Mouse (Mus musculus): ENCODE measurements around the gene Gpr137c. TPM values are rescaled to one million over a fixed set of nuclear protein-coding genes. Genes with fewer than 3 reads are reported as not detected.
A peak's percentile ranks its signal among the peaks of the same experiment; 100 is the strongest.

The Gpr137c gene
- total and polyA plus RNA-seq, 2 experiments from 2014 or later, result 1.6 to 20.6 TPM

GRCm38 (mm10) chr14:45317921-45318411, 98.4 kb downstream of the Gpr137c start:
- DNase-seq (ENCODE audit: low spot score) (peak; percentile 25), ATAC-seq (ENCODE audit: insufficient read depth, low read depth) (peak; percentile 52)
- Histone ChIP-seq H3K36me3 (replicated peaks; ENCODE audit: control insufficient read depth, insufficient read depth, low read length) (no peaks in the 10 kb centered on the region), H3K9me3 (replicated peaks; ENCODE audit: control insufficient read depth, low read length) (no peaks in the 10 kb centered on the region), H3K27me3 (ENCODE audit: control insufficient read depth, insufficient read depth, low read length) (no peaks in the 10 kb centered on the region), H3K27ac (ENCODE audit: low read depth) (peak overlapping the region; percentile 93), H3K9ac (replicated peaks; ENCODE audit: low read depth, low read length) (peak overlapping the region; percentile 90), H3K4me1 (ENCODE audit: control insufficient read depth, insufficient read depth) (peaks cover 31% of the 10 kb centered on the region), H3K4me2 (ENCODE audit: low read depth, low read length) (peak overlapping the region; percentile 66), H3K4me3 (ENCODE audit: low read depth, low read length) (peak overlapping the region; percentile 95)
- under 1% methylated on average over 38 of the region's 38 CpGs for WGBS
- TF ChIP-seq EP300 (IDR thresholded peaks at IDR 0.05; ENCODE audit: low read depth), result no peak
- TF ChIP-seq CTCF (IDR thresholded peaks at IDR 0.05; ENCODE audit: low read depth), result no peak

- 2% methylated on average over 52 of the region's 74 CpGs for WGBS
- H3K4me1 ChIP-seq (ENCODE audit: control insufficient read depth, insufficient read depth), result peaks cover 31% of the 10 kb centered on the region
- peak within 1 kb of the TSS; percentile 90 for H3K9ac ChIP-seq (replicated peaks; ENCODE audit: low read depth, low read length)
- H3K4me3 ChIP-seq (ENCODE audit: low read depth, low read length), result peak within 1 kb of the TSS; percentile 95
- no peaks in the 10 kb centered on the region for H3K27me3 ChIP-seq (ENCODE audit: control insufficient read depth, insufficient read depth, low read length)
- TF ChIP-seq CTCF (IDR thresholded peaks at IDR 0.05; ENCODE audit: low read depth), result no peak
- no peak for TF ChIP-seq EP300 (IDR thresholded peaks at IDR 0.05; ENCODE audit: low read depth)
- no peaks in the 10 kb centered on the region for H3K9me3 ChIP-seq (replicated peaks; ENCODE audit: control insufficient read depth, low read length)
- H3K4me2 ChIP-seq (ENCODE audit: low read depth, low read length), result peak within 1 kb of the TSS; percentile 66
- no peaks in the 10 kb centered on the region for H3K36me3 ChIP-seq (replicated peaks; ENCODE audit: control insufficient read depth, insufficient read depth, low read length)
- ATAC-seq (ENCODE audit: insufficient read depth, low read depth), result peak; percentile 94
- H3K27ac ChIP-seq (ENCODE audit: low read depth), result peak within 1 kb of the TSS; percentile 93
- peak; percentile 67 for DNase-seq (ENCODE audit: low spot score)
Observed at GRCm38 (mm10) chr14:45318426-45319236, 99.1 kb downstream of the Gpr137c start, which contains the start of gene Ero1l. Ero1l (minus strand) TSS chr14:45318771.

- no peaks in the 10 kb centered on the region for H3K9me3 ChIP-seq (replicated peaks; ENCODE audit: control insufficient read depth, low read length)
- ATAC-seq (ENCODE audit: insufficient read depth, low read depth) (no peak), DNase-seq (ENCODE audit: low spot score) (no peak)
- H3K36me3 ChIP-seq (replicated peaks; ENCODE audit: control insufficient read depth, insufficient read depth, low read length), result no peaks in the 10 kb centered on the region
- no peak overlapping the region for H3K4me3 ChIP-seq (ENCODE audit: low read depth, low read length)
- H3K27me3 ChIP-seq (ENCODE audit: control insufficient read depth, insufficient read depth, low read length), result no peaks in the 10 kb centered on the region
- H3K4me1 ChIP-seq (ENCODE audit: control insufficient read depth, insufficient read depth), result peaks cover 25% of the 10 kb centered on the region
- H3K27ac ChIP-seq (ENCODE audit: low read depth), result no peak overlapping the region; the same call in 1 of the 2 replicates
- peak overlapping the region; percentile 66; the same call in 1 of the 2 replicates for H3K4me2 ChIP-seq (ENCODE audit: low read depth, low read length)
- H3K9ac ChIP-seq (replicated peaks; ENCODE audit: low read depth, low read length), result no peak overlapping the region
- TF ChIP-seq EP300 (IDR thresholded peaks at IDR 0.05; ENCODE audit: low read depth) (no peak), CTCF (IDR thresholded peaks at IDR 0.05; ENCODE audit: low read depth) (no peak)
- WGBS, result 53% methylated on average over 3 of the region's 3 CpGs
Observed at GRCm38 (mm10) chr14:45319237-45319610, 99.7 kb downstream of the Gpr137c start.

- DNase-seq (ENCODE audit: low spot score) (no peak), ATAC-seq (ENCODE audit: insufficient read depth, low read depth) (no peak)
- WGBS, result 75% methylated on average over 4 of the region's 4 CpGs
- Histone ChIP-seq H3K27me3 (ENCODE audit: control insufficient read depth, insufficient read depth, low read length) (no peaks in the 10 kb centered on the region), H3K4me3 (ENCODE audit: low read depth, low read length) (no peak overlapping the region), H3K36me3 (replicated peaks; ENCODE audit: control insufficient read depth, insufficient read depth, low read length) (no peaks in the 10 kb centered on the region), H3K9me3 (replicated peaks; ENCODE audit: control insufficient read depth, low read length) (no peaks in the 10 kb centered on the region), H3K9ac (replicated peaks; ENCODE audit: low read depth, low read length) (no peak overlapping the region), H3K4me2 (ENCODE audit: low read depth, low read length) (no peak overlapping the region), H3K27ac (ENCODE audit: low read depth) (no peak overlapping the region), H3K4me1 (ENCODE audit: control insufficient read depth, insufficient read depth) (peaks cover 19% of the 10 kb centered on the region)
- TF ChIP-seq EP300 (IDR thresholded peaks at IDR 0.05; ENCODE audit: low read depth) (no peak), CTCF (IDR thresholded peaks at IDR 0.05; ENCODE audit: low read depth) (no peak)
Observed at GRCm38 (mm10) chr14:45320111-45320510, 100.6 kb downstream of the Gpr137c start.

GRCm38 (mm10) chr14:45321067-45321466, 101.5 kb downstream of the Gpr137c start:
- Histone ChIP-seq H3K9me3 (replicated peaks; ENCODE audit: control insufficient read depth, low read length) (no peaks in the 10 kb centered on the region), H3K4me1 (ENCODE audit: control insufficient read depth, insufficient read depth) (peaks cover 9% of the 10 kb centered on the region), H3K4me3 (ENCODE audit: low read depth, low read length) (no peak overlapping the region), H3K27me3 (ENCODE audit: control insufficient read depth, insufficient read depth, low read length) (no peaks in the 10 kb centered on the region), H3K27ac (ENCODE audit: low read depth) (no peak overlapping the region), H3K36me3 (replicated peaks; ENCODE audit: control insufficient read depth, insufficient read depth, low read length) (no peaks in the 10 kb centered on the region), H3K4me2 (ENCODE audit: low read depth, low read length) (no peak overlapping the region), H3K9ac (replicated peaks; ENCODE audit: low read depth, low read length) (no peak overlapping the region)
- TF ChIP-seq CTCF (IDR thresholded peaks at IDR 0.05; ENCODE audit: low read depth) (no peak), EP300 (IDR thresholded peaks at IDR 0.05; ENCODE audit: low read depth) (no peak)
- ATAC-seq (ENCODE audit: insufficient read depth, low read depth) (no peak), DNase-seq (ENCODE audit: low spot score) (no peak)
- 75% methylated on average over 3 of the region's 3 CpGs for WGBS
